Mouse (Mus musculus) myocyte (in vitro differentiated cells): ENCODE measurements at regions not wholly inside any gene's neighbourhood (a gene's known extent, or its start where the extent isn't known, plus 50 kb on each side); places are given as distances from the start of the nearest gene placed in this dataset.

Source experiments
- H3K27me3 ChIP-seq: one replicate; pipeline ENCODE4 v1.6.1; 2011; ENCODE audit not compliant: control insufficient read depth, insufficient read depth, insufficient read length
- H3K36me3 ChIP-seq: one replicate; pipeline ENCODE4 v1.6.1; 2011; ENCODE audit not compliant: control insufficient read depth, insufficient read depth
- H3K4me2 ChIP-seq: one replicate; pipeline ENCODE4 v1.6.1; 2011; ENCODE audit warnings: low read depth, control low read depth
- H3K4me3 ChIP-seq: one replicate; pipeline ENCODE4 v1.5.1; 2011; ENCODE audit warnings: mild to moderate bottlenecking, control low read depth, moderate library complexity
- H3K79me2 ChIP-seq: one replicate; pipeline ENCODE4 v1.6.1; 2011; ENCODE audit not compliant: control insufficient read depth, insufficient read depth
- H3ac ChIP-seq: one replicate; pipeline ENCODE4 v1.6.1; 2011; ENCODE audit not compliant: control insufficient read depth, insufficient read length
- CEBPB ChIP-seq: IDR thresholded peaks from 2 replicates; pipeline ENCODE4 v1.6.1; 2011; ENCODE audit warnings: mild to moderate bottlenecking, moderate library complexity; ENCODE audit not compliant: poor library complexity, insufficient read depth, severe bottlenecking
- E2F4 ChIP-seq: IDR thresholded peaks from one replicate; pipeline ENCODE4 v1.6.1; 2011; ENCODE audit warnings: mild to moderate bottlenecking, control low read depth, moderate library complexity; ENCODE audit not compliant: insufficient read depth
- MAX ChIP-seq: IDR thresholded peaks from one replicate; pipeline ENCODE4 v1.6.1; 2011; ENCODE audit warnings: low read depth, mild to moderate bottlenecking, control low read depth
- MYOD1 ChIP-seq, 3 experiments: IDR thresholded peaks; one replicate each; pipeline ENCODE4 v1.6.1; 2011; ENCODE audit warnings: control low read depth in 2 of 3, low read depth in 2 of 3, mild to moderate bottlenecking in 2 of 3, moderate library complexity in 1 of 3; ENCODE audit not compliant: insufficient read length in 2 of 3, control insufficient read depth in 1 of 3
- MYOG ChIP-seq, 3 experiments: IDR thresholded peaks; one replicate each; pipeline ENCODE4 v1.6.1; 2011; ENCODE audit warnings: control low read depth in 2 of 3, low read depth in 2 of 3, mild to moderate bottlenecking in 2 of 3; ENCODE audit not compliant: insufficient read length in 2 of 3, control insufficient read depth in 1 of 3, insufficient read depth in 1 of 3
- POLR2A ChIP-seq: IDR thresholded peaks from one replicate; pipeline ENCODE4 v1.6.1; 2011; ENCODE audit warnings: low read depth, mild to moderate bottlenecking, control low read depth, moderate library complexity; ENCODE audit not compliant: insufficient read length
- POLR2AphosphoS2 ChIP-seq: IDR thresholded peaks from one replicate; pipeline ENCODE4 v1.6.1; 2011; ENCODE audit warnings: low read depth, control low read depth; ENCODE audit not compliant: insufficient read length
- REST ChIP-seq: IDR thresholded peaks from one replicate; pipeline ENCODE4 v1.6.1; 2011; ENCODE audit warnings: mild to moderate bottlenecking, control low read depth, moderate library complexity; ENCODE audit not compliant: insufficient read depth, insufficient read length
- SRF ChIP-seq: IDR thresholded peaks from one replicate; pipeline ENCODE4 v1.6.1; 2011; ENCODE audit warnings: low read depth; ENCODE audit not compliant: control insufficient read depth, insufficient read length
- TCF12 ChIP-seq: IDR thresholded peaks from one replicate; pipeline ENCODE4 v1.6.1; 2011; ENCODE audit warnings: mild to moderate bottlenecking, control low read depth; ENCODE audit not compliant: poor library complexity, insufficient read depth, severe bottlenecking
- TCF3 ChIP-seq: IDR thresholded peaks from one replicate; pipeline ENCODE4 v1.6.1; 2011; ENCODE audit warnings: low read depth, control low read depth; ENCODE audit not compliant: insufficient read length
- USF1 ChIP-seq: IDR thresholded peaks from one replicate; pipeline ENCODE4 v1.6.1; 2011; ENCODE audit warnings: low read depth, mild to moderate bottlenecking, control low read depth, moderate library complexity

GRCm38 (mm10) chr4:21464456-21464855 lies 221.3 kb downstream of the Prdm13 start:
- no peak for TF ChIP-seq SRF
- no peak for TF ChIP-seq E2F4
- TF ChIP-seq MAX, result no peak
- no peak for TF ChIP-seq USF1
- TF ChIP-seq MYOG (IDR thresholded peaks at IDR 0.05; ENCODE audit: control insufficient read depth in 1 of 3, insufficient read depth in 1 of 3, insufficient read length in 2 of 3, low read depth in 2 of 3), result no peak
- no peak for TF ChIP-seq MYOD1 (IDR thresholded peaks at IDR 0.05; ENCODE audit: control insufficient read depth in 1 of 3, insufficient read length in 2 of 3, low read depth in 2 of 3)
- no peak for TF ChIP-seq TCF3
- TF ChIP-seq REST, result no peak
- TF ChIP-seq POLR2AphosphoS2, result no peak
- no peak for TF ChIP-seq POLR2A
- TF ChIP-seq TCF12, result no peak
- TF ChIP-seq CEBPB, result no peak
- Histone ChIP-seq H3K79me2 (no peaks in the 10 kb centered on the region), H3ac (no peak overlapping the region), H3K36me3 (no peaks in the 10 kb centered on the region), H3K4me2 (no peak overlapping the region), H3K4me3 (no peak overlapping the region), H3K27me3 (no peaks in the 10 kb centered on the region)

- Histone ChIP-seq H3K4me3 (no peak overlapping the region), H3K36me3 (no peaks in the 10 kb centered on the region), H3K4me2 (no peak overlapping the region), H3K27me3 (no peaks in the 10 kb centered on the region), H3ac (no peak overlapping the region), H3K79me2 (no peaks in the 10 kb centered on the region)
- no peak for TF ChIP-seq POLR2AphosphoS2
- no peak for TF ChIP-seq USF1
- no peak for TF ChIP-seq MYOG (IDR thresholded peaks at IDR 0.05; ENCODE audit: control insufficient read depth in 1 of 3, insufficient read depth in 1 of 3, insufficient read length in 2 of 3, low read depth in 2 of 3)
- TF ChIP-seq TCF3, result no peak
- no peak for TF ChIP-seq E2F4
- TF ChIP-seq REST, result no peak
- TF ChIP-seq CEBPB, result no peak
- TF ChIP-seq SRF, result no peak
- TF ChIP-seq MYOD1 (IDR thresholded peaks at IDR 0.05; ENCODE audit: control insufficient read depth in 1 of 3, insufficient read length in 2 of 3, low read depth in 2 of 3), result no peak
- TF ChIP-seq MAX, result no peak
Observed at GRCm38 (mm10) chr4:21441274-21441673, 244.5 kb downstream of the Prdm13 start.

GRCm38 (mm10) chr4:21436710-21437109 lies 249.1 kb downstream of the Prdm13 start:
- Histone ChIP-seq H3K27me3 (no peaks in the 10 kb centered on the region), H3K4me2 (no peak overlapping the region), H3ac (no peak overlapping the region), H3K79me2 (no peaks in the 10 kb centered on the region), H3K4me3 (no peak overlapping the region), H3K36me3 (no peaks in the 10 kb centered on the region)
- no peak for TF ChIP-seq E2F4
- TF ChIP-seq SRF, result no peak
- TF ChIP-seq USF1, result no peak
- TF ChIP-seq MYOD1 (IDR thresholded peaks at IDR 0.05; ENCODE audit: control insufficient read depth in 1 of 3, insufficient read length in 2 of 3, low read depth in 2 of 3), result no peak
- no peak for TF ChIP-seq TCF3
- no peak for TF ChIP-seq POLR2A
- no peak for TF ChIP-seq POLR2AphosphoS2
- no peak for TF ChIP-seq REST
- TF ChIP-seq CEBPB, result no peak
- TF ChIP-seq TCF12, result no peak
- no peak for TF ChIP-seq MYOG (IDR thresholded peaks at IDR 0.05; ENCODE audit: control insufficient read depth in 1 of 3, insufficient read depth in 1 of 3, insufficient read length in 2 of 3, low read depth in 2 of 3)
- TF ChIP-seq MAX, result no peak

GRCm38 (mm10) chr4:21407850-21408249 lies 277.9 kb downstream of the Prdm13 start:
- Histone ChIP-seq H3K4me3 (no peak overlapping the region), H3K36me3 (no peaks in the 10 kb centered on the region), H3ac (no peak overlapping the region), H3K79me2 (no peaks in the 10 kb centered on the region), H3K4me2 (no peak overlapping the region), H3K27me3 (no peaks in the 10 kb centered on the region)
- TF ChIP-seq MYOD1 (IDR thresholded peaks at IDR 0.05; ENCODE audit: control insufficient read depth in 1 of 3, insufficient read length in 2 of 3, low read depth in 2 of 3), result no peak
- TF ChIP-seq POLR2AphosphoS2, result no peak
- TF ChIP-seq TCF3, result no peak
- no peak for TF ChIP-seq E2F4
- no peak for TF ChIP-seq CEBPB
- no peak for TF ChIP-seq POLR2A
- no peak for TF ChIP-seq REST

- Histone ChIP-seq H3K4me3 (no peak overlapping the region), H3K4me2 (no peak overlapping the region), H3ac (no peak overlapping the region), H3K79me2 (no peaks in the 10 kb centered on the region), H3K27me3 (no peaks in the 10 kb centered on the region), H3K36me3 (no peaks in the 10 kb centered on the region)
- TF ChIP-seq TCF3 (no peak), POLR2AphosphoS2 (no peak), USF1 (no peak), TCF12 (no peak), REST (no peak), E2F4 (no peak), MAX (no peak), MYOD1 (IDR thresholded peaks at IDR 0.05; ENCODE audit: control insufficient read depth in 1 of 3, insufficient read length in 2 of 3, low read depth in 2 of 3) (no peak), MYOG (IDR thresholded peaks at IDR 0.05; ENCODE audit: control insufficient read depth in 1 of 3, insufficient read depth in 1 of 3, insufficient read length in 2 of 3, low read depth in 2 of 3) (no peak), POLR2A (no peak), SRF (no peak), CEBPB (no peak)
Observed at GRCm38 (mm10) chr4:21369314-21369713, 316.4 kb downstream of the Prdm13 start.
